Mouse (Mus musculus): Measurements from ENCODE around the gene Tob2. TPM values are rescaled to one million over a fixed set of nuclear protein-coding genes. Genes with fewer than 3 reads are reported as not detected.

Gene Tob2
- polyA plus RNA-seq, 1 experiment from 2014 or later: 29.1 TPM

- H3K4me2 ChIP-seq: peak overlapping the region; percentile 94
- H3K4me1 ChIP-seq: peaks cover 36% of the 10 kb centered on the region
- no peak overlapping the region; the same call in 1 of the 2 replicates for H3K4me3 ChIP-seq
- 60% methylated on average over 7 of the region's 7 CpGs for WGBS
- H3K36me3 ChIP-seq: peaks cover 29% of the 10 kb centered on the region
- 0 out of 2 replicates have a peak overlapping the region, but pooled peaks have one; percentile 80 for H3K9ac ChIP-seq
- 0 out of 2 replicates have a peak overlapping the region, but pooled peaks have one; percentile 97 for H3K27ac ChIP-seq
- no peak for ATAC-seq (ENCODE audit: borderline replicate concordance, extremely low read depth, low FRiP score, low TSS enrichment)
- no peaks in the 10 kb centered on the region for H3K9me3 ChIP-seq
- H3K27me3 ChIP-seq: no peaks in the 10 kb centered on the region
Measured at GRCm38 (mm10) chr15:81812696-81813631, 45.6 kb downstream of the Tob2 start.

DNA sequence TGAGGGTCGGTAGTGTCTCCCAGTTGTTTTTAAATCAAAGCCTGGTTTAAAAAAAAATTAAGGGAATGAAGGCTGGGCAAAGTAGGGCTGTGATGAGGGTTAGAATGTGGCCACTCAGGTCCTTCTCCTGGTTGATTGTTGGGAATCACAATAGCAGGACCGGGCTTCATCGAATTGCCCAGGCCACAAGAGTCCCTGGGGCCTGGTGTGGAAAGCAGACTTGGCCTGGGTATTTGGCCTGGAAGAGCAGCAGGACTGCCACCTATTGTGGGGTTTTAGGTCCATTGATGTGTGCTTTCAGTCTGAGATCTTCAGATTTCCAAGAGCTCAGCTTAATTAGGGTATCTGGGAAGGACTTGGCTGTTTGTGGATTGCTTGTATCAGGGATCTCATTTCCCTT, 46.3 kb downstream of the Tob2 start:
- ATAC-seq (ENCODE audit: borderline replicate concordance, extremely low read depth, low FRiP score, low TSS enrichment): no peak
- peak overlapping the region; percentile 94 for H3K4me2 ChIP-seq
- H3K36me3 ChIP-seq: peaks cover 22% of the 10 kb centered on the region
- H3K27me3 ChIP-seq: no peaks in the 10 kb centered on the region
- H3K9ac ChIP-seq: peak overlapping the region; percentile 80; the same call in 1 of the 2 replicates
- H3K9me3 ChIP-seq: no peaks in the 10 kb centered on the region
- 0 out of 2 replicates have a peak overlapping the region, but pooled peaks have one; percentile 97 for H3K27ac ChIP-seq
- H3K4me1 ChIP-seq: peaks cover 42% of the 10 kb centered on the region
- peak overlapping the region; percentile 83 for H3K4me3 ChIP-seq
- 44% methylated on average over 3 of the region's 3 CpGs for WGBS

GRCm38 (mm10) chr15:81811599-81811996, 47.0 kb downstream of the Tob2 start:
- Histone ChIP-seq H3K27ac (peak overlapping the region; percentile 97), H3K9ac (peak overlapping the region; percentile 80), H3K4me1 (peaks cover 49% of the 10 kb centered on the region), H3K4me3 (peak overlapping the region; percentile 83), H3K36me3 (peaks cover 15% of the 10 kb centered on the region), H3K4me2 (peak overlapping the region; percentile 94), H3K27me3 (no peaks in the 10 kb centered on the region), H3K9me3 (no peaks in the 10 kb centered on the region)
- ATAC-seq (ENCODE audit: borderline replicate concordance, extremely low read depth, low FRiP score, low TSS enrichment): no peak
- 1% methylated on average over 23 of the region's 26 CpGs for WGBS

GRCm38 (mm10) chr15:81810671-81811598, 47.7 kb downstream of the Tob2 start:
- Histone ChIP-seq H3K4me2 (peak overlapping the region; percentile 94), H3K27me3 (no peaks in the 10 kb centered on the region), H3K4me1 (peaks cover 56% of the 10 kb centered on the region), H3K9ac (peak overlapping the region; percentile 80), H3K9me3 (no peaks in the 10 kb centered on the region), H3K36me3 (peaks cover 9% of the 10 kb centered on the region), H3K27ac (peak overlapping the region; percentile 97), H3K4me3 (peak overlapping the region; percentile 83)
- WGBS: under 1% methylated on average over 89 of the region's 89 CpGs
- peak; percentile 96 for ATAC-seq (ENCODE audit: borderline replicate concordance, extremely low read depth, low FRiP score, low TSS enrichment)

DNA sequence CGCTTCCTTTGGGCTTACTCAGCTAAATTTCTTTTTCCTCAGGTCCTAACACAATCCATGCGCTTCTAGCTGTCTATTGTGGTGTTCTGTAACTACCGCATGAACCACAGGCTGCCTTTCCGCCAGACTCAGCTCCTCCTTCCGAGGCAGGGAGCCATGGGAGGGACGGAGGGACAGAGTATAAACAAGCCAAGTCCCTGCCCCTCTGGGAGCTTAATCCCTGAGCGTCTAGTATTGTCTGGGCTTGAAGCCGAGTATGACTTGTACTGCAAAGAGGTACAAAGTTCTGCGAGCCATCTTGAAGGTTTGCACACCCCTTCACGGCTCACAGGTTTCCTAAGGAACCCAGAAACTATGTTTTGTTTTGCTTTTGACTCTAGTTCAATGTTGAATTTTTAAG, 48.4 kb downstream of the Tob2 start:
- no peaks in the 10 kb centered on the region for H3K9me3 ChIP-seq
- WGBS: 1% methylated on average over 10 of the region's 10 CpGs
- H3K36me3 ChIP-seq: peaks cover 1% of the 10 kb centered on the region; the same call in 1 of the 2 replicates
- peak; percentile 56 for ATAC-seq (ENCODE audit: borderline replicate concordance, extremely low read depth, low FRiP score, low TSS enrichment)
- H3K9ac ChIP-seq: peak overlapping the region; percentile 40
- peak overlapping the region; percentile 83 for H3K4me3 ChIP-seq
- H3K4me1 ChIP-seq: peaks cover 64% of the 10 kb centered on the region
- H3K27me3 ChIP-seq: no peaks in the 10 kb centered on the region
- peak overlapping the region; percentile 97 for H3K27ac ChIP-seq
- peak overlapping the region; percentile 94 for H3K4me2 ChIP-seq

DNA sequence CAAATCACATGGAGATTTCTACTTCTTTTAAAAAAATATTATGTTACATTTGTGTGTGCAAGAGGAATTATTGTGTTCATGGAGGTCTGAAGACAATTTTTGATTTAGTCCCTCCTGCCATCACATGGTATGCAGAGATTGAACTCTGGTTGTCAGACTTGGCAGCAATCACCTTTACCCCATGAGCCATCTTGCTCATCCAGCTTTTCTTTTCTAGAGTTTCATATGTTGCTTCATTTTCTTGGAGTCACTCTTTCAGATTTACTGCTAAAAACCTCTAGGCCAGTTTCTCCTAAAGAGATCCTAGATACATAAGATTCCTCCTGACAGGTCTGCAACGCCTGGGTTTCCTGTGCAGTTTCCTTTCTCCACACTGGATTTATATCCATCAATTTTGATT, 49.0 kb downstream of the Tob2 start:
- ATAC-seq (ENCODE audit: borderline replicate concordance, extremely low read depth, low FRiP score, low TSS enrichment): no peak
- H3K4me1 ChIP-seq: peaks cover 70% of the 10 kb centered on the region
- peak overlapping the region; percentile 83 for H3K4me3 ChIP-seq
- H3K9me3 ChIP-seq: no peaks in the 10 kb centered on the region
- peak overlapping the region; percentile 97 for H3K27ac ChIP-seq
- H3K36me3 ChIP-seq: no peaks in the 10 kb centered on the region
- H3K27me3 ChIP-seq: no peaks in the 10 kb centered on the region
- peak overlapping the region; percentile 94 for H3K4me2 ChIP-seq
- H3K9ac ChIP-seq: peak overlapping the region; percentile 40
- WGBS: 27% methylated on average over 1 of the region's 1 CpGs

- Histone ChIP-seq H3K36me3 (no peaks in the 10 kb centered on the region), H3K4me3 (no peak overlapping the region), H3K9me3 (no peaks in the 10 kb centered on the region), H3K9ac (no peak overlapping the region), H3K27ac (no peak overlapping the region), H3K4me1 (peaks cover 77% of the 10 kb centered on the region), H3K27me3 (no peaks in the 10 kb centered on the region), H3K4me2 (no peak overlapping the region)
- WGBS: 65% methylated on average over 2 of the region's 2 CpGs
- ATAC-seq (ENCODE audit: borderline replicate concordance, extremely low read depth, low FRiP score, low TSS enrichment): no peak
Measured at GRCm38 (mm10) chr15:81808799-81809198, 49.8 kb downstream of the Tob2 start.

DNA sequence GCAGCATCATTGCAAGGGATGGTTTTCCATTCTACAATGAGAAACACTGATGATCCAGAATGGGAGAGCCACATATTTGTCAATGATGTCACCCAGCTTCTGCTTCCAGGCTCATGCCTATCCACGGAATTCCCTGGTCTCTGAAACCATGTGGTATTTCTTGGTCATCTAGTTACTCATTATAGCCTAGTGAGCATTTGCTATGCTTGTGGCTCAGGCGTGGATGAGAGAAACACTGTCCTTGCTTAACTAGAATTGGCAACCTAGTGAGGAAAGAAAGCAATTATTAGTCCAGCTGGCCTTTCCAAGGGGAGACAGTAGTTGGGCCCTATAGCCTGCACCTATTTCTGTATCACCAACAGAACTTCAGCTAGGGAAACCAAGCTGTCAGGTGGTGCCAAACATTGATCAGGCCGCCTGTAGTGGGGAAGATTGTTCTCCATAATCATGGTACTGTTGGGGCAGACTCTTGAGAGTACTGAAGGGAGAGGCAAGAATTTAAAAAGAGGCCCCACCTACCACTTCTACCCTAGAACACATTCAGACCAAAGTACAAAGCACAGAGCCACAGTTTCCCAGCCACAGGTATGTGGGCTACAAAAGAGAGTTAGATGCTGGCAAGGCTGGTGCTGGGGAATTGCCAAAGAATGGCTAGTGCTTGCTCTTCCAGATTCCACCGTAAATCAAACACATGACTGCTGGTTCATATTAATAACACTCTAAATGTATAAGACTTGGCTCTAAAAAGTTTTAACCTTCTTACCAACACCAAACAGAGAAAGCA, 51.8 kb downstream of the Tob2 start:
- ATAC-seq (ENCODE audit: borderline replicate concordance, extremely low read depth, low FRiP score, low TSS enrichment): no peak
- Histone ChIP-seq H3K4me3 (no peak overlapping the region), H3K4me2 (no peak overlapping the region), H3K9me3 (no peaks in the 10 kb centered on the region), H3K4me1 (peaks cover 81% of the 10 kb centered on the region), H3K36me3 (no peaks in the 10 kb centered on the region), H3K9ac (no peak overlapping the region), H3K27ac (peak overlapping the region; percentile 83), H3K27me3 (no peaks in the 10 kb centered on the region)
- WGBS: 57% methylated on average over 4 of the region's 4 CpGs

GRCm38 (mm10) chr15:81805624-81806023, 53.0 kb downstream of the Tob2 start:
- Histone ChIP-seq H3K9me3 (no peaks in the 10 kb centered on the region), H3K4me2 (peak overlapping the region; percentile 21; the same call in 1 of the 2 replicates), H3K9ac (no peak overlapping the region), H3K4me1 (peaks cover 80% of the 10 kb centered on the region), H3K4me3 (no peak overlapping the region), H3K36me3 (no peaks in the 10 kb centered on the region), H3K27ac (peak overlapping the region; percentile 83), H3K27me3 (no peaks in the 10 kb centered on the region)
- 22% methylated on average over 6 of the region's 6 CpGs for WGBS
- ATAC-seq (ENCODE audit: borderline replicate concordance, extremely low read depth, low FRiP score, low TSS enrichment): no peak

DNA sequence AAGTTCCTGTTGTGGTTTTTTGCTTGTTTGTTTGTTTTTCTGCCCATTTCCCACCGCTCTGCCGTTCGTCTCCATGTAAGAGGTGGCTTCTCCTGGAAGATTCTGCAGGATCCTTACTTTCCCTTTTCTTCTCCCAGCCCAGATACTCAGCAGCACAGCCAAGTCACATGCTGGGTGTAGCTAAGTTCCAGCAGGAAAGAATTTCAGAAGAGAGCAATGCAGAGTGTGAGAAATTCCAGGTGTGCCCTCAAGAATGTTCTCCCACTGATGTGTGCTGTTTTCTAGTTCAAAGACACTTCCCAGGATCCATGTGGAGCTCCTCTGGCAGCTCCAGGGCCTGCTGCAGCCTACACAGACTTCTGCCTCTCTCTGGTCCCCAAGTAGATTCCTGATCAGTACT, 53.7 kb downstream of the Tob2 start:
- Histone ChIP-seq H3K4me3 (no peak overlapping the region), H3K27me3 (no peaks in the 10 kb centered on the region), H3K4me2 (0 out of 2 replicates have a peak overlapping the region, but pooled peaks have one; percentile 67), H3K36me3 (no peaks in the 10 kb centered on the region), H3K4me1 (peaks cover 76% of the 10 kb centered on the region), H3K27ac (peak overlapping the region; percentile 68), H3K9ac (no peak overlapping the region), H3K9me3 (no peaks in the 10 kb centered on the region)
- 67% methylated on average over 3 of the region's 3 CpGs for WGBS
- no peak for ATAC-seq (ENCODE audit: borderline replicate concordance, extremely low read depth, low FRiP score, low TSS enrichment)

- Histone ChIP-seq H3K4me3 (no peak overlapping the region), H3K9ac (no peak overlapping the region), H3K27me3 (no peaks in the 10 kb centered on the region), H3K4me2 (peak overlapping the region; percentile 67; the same call in 1 of the 2 replicates), H3K27ac (peak overlapping the region; percentile 91), H3K36me3 (no peaks in the 10 kb centered on the region), H3K9me3 (no peaks in the 10 kb centered on the region), H3K4me1 (peaks cover 68% of the 10 kb centered on the region)
- ATAC-seq (ENCODE audit: borderline replicate concordance, extremely low read depth, low FRiP score, low TSS enrichment): no peak
- WGBS: 59% methylated on average over 1 of the region's 1 CpGs
Measured at GRCm38 (mm10) chr15:81804172-81804571, 54.4 kb downstream of the Tob2 start.

Data from lung, embryonic 15.5 days (tissue).